Mouse (Mus musculus): ENCODE results near the gene Kif11. TPM values are rescaled to one million over a fixed set of nuclear protein-coding genes. Genes with fewer than 3 reads are reported as not detected.

Kif11 gene
- polyA plus RNA-seq, 1 experiment, result 8.9 TPM

- no peaks in the 10 kb centered on the region for H3K36me3 ChIP-seq (ENCODE audit: control insufficient read depth, insufficient read depth, low read length)
- no peaks in the 10 kb centered on the region for H3K4me1 ChIP-seq (ENCODE audit: control insufficient read depth, insufficient read depth, low read length)
- H3K27ac ChIP-seq (ENCODE audit: control insufficient read depth, insufficient read depth, low read depth, low read length), result no peak overlapping the region
- H3K27me3 ChIP-seq (ENCODE audit: control insufficient read depth, insufficient read depth, low read length), result no peaks in the 10 kb centered on the region
- H3K4me3 ChIP-seq (ENCODE audit: control insufficient read depth, low read depth, low read length), result no peak overlapping the region
- TF ChIP-seq CTCF (IDR thresholded peaks at IDR 0.05; ENCODE audit: control insufficient read depth, insufficient read depth, insufficient replicate concordance, low read depth, low read length) (no peak), POLR2A (IDR thresholded peaks at IDR 0.05; ENCODE audit: control insufficient read depth, low read depth, low read length) (no peak)
These were observed 13.7 kb upstream of the Kif11 start for GRCm38 (mm10) chr19:37362545-37362944.

GRCm38 (mm10) chr19:37363128-37363939 lies 12.9 kb upstream of the Kif11 start:
- TF ChIP-seq POLR2A (IDR thresholded peaks at IDR 0.05; ENCODE audit: control insufficient read depth, low read depth, low read length), result no peak
- no peak for TF ChIP-seq CTCF (IDR thresholded peaks at IDR 0.05; ENCODE audit: control insufficient read depth, insufficient read depth, insufficient replicate concordance, low read depth, low read length)
- Histone ChIP-seq H3K4me1 (ENCODE audit: control insufficient read depth, insufficient read depth, low read length) (no peaks in the 10 kb centered on the region), H3K27me3 (ENCODE audit: control insufficient read depth, insufficient read depth, low read length) (no peaks in the 10 kb centered on the region), H3K4me3 (ENCODE audit: control insufficient read depth, low read depth, low read length) (no peak overlapping the region), H3K36me3 (ENCODE audit: control insufficient read depth, insufficient read depth, low read length) (no peaks in the 10 kb centered on the region), H3K27ac (ENCODE audit: control insufficient read depth, insufficient read depth, low read depth, low read length) (no peak overlapping the region)

GRCm38 (mm10) chr19:37368990-37369389 lies 7.2 kb upstream of the Kif11 start:
- Histone ChIP-seq H3K4me1 (ENCODE audit: control insufficient read depth, insufficient read depth, low read length) (no peaks in the 10 kb centered on the region), H3K4me3 (ENCODE audit: control insufficient read depth, low read depth, low read length) (no peak overlapping the region), H3K27ac (ENCODE audit: control insufficient read depth, insufficient read depth, low read depth, low read length) (no peak overlapping the region), H3K36me3 (ENCODE audit: control insufficient read depth, insufficient read depth, low read length) (no peaks in the 10 kb centered on the region), H3K27me3 (ENCODE audit: control insufficient read depth, insufficient read depth, low read length) (no peaks in the 10 kb centered on the region)
- no peak for TF ChIP-seq CTCF (IDR thresholded peaks at IDR 0.05; ENCODE audit: control insufficient read depth, insufficient read depth, insufficient replicate concordance, low read depth, low read length)
- TF ChIP-seq POLR2A (IDR thresholded peaks at IDR 0.05; ENCODE audit: control insufficient read depth, low read depth, low read length), result no peak

GRCm38 (mm10) chr19:37369921-37370320 lies 6.3 kb upstream of the Kif11 start:
- Histone ChIP-seq H3K4me1 (ENCODE audit: control insufficient read depth, insufficient read depth, low read length) (no peaks in the 10 kb centered on the region), H3K27me3 (ENCODE audit: control insufficient read depth, insufficient read depth, low read length) (no peaks in the 10 kb centered on the region), H3K36me3 (ENCODE audit: control insufficient read depth, insufficient read depth, low read length) (no peaks in the 10 kb centered on the region), H3K27ac (ENCODE audit: control insufficient read depth, insufficient read depth, low read depth, low read length) (no peak overlapping the region), H3K4me3 (ENCODE audit: control insufficient read depth, low read depth, low read length) (no peak overlapping the region)
- TF ChIP-seq POLR2A (IDR thresholded peaks at IDR 0.05; ENCODE audit: control insufficient read depth, low read depth, low read length) (no peak), CTCF (IDR thresholded peaks at IDR 0.05; ENCODE audit: control insufficient read depth, insufficient read depth, insufficient replicate concordance, low read depth, low read length) (no peak)

GRCm38 (mm10) chr19:37370356-37370755 lies 5.8 kb upstream of the Kif11 start:
- H3K4me1 ChIP-seq (ENCODE audit: control insufficient read depth, insufficient read depth, low read length), result no peaks in the 10 kb centered on the region
- TF ChIP-seq POLR2A (IDR thresholded peaks at IDR 0.05; ENCODE audit: control insufficient read depth, low read depth, low read length) (no peak), CTCF (IDR thresholded peaks at IDR 0.05; ENCODE audit: control insufficient read depth, insufficient read depth, insufficient replicate concordance, low read depth, low read length) (no peak)

GRCm38 (mm10) chr19:37374941-37375754 lies 1.1 kb upstream of the Kif11 start:
- no peaks in the 10 kb centered on the region for H3K4me1 ChIP-seq (ENCODE audit: control insufficient read depth, insufficient read depth, low read length)
- H3K27ac ChIP-seq (ENCODE audit: control insufficient read depth, insufficient read depth, low read depth, low read length), result peak overlapping the region; percentile 85
- no peak for TF ChIP-seq CTCF (IDR thresholded peaks at IDR 0.05; ENCODE audit: control insufficient read depth, insufficient read depth, insufficient replicate concordance, low read depth, low read length)
- TF ChIP-seq POLR2A (IDR thresholded peaks at IDR 0.05; ENCODE audit: control insufficient read depth, low read depth, low read length), result no peak
- no peaks in the 10 kb centered on the region for H3K36me3 ChIP-seq (ENCODE audit: control insufficient read depth, insufficient read depth, low read length)
- peak overlapping the region; percentile 99 for H3K4me3 ChIP-seq (ENCODE audit: control insufficient read depth, low read depth, low read length)
- no peaks in the 10 kb centered on the region for H3K27me3 ChIP-seq (ENCODE audit: control insufficient read depth, insufficient read depth, low read length)

More at GRCm38 (mm10) chr19:37370356-37370755, 5.8 kb upstream of the Kif11 start:
- H3K27ac ChIP-seq (ENCODE audit: control insufficient read depth, insufficient read depth, low read depth, low read length), result no peak overlapping the region
- H3K27me3 ChIP-seq (ENCODE audit: control insufficient read depth, insufficient read depth, low read length), result no peaks in the 10 kb centered on the region
- no peak overlapping the region for H3K4me3 ChIP-seq (ENCODE audit: control insufficient read depth, low read depth, low read length)
- H3K36me3 ChIP-seq (ENCODE audit: control insufficient read depth, insufficient read depth, low read length), result no peaks in the 10 kb centered on the region

GRCm38 (mm10) chr19:37376841-37377240 lies 638 bp downstream of the Kif11 start:
- no peak for TF ChIP-seq CTCF (IDR thresholded peaks at IDR 0.05; ENCODE audit: control insufficient read depth, insufficient read depth, insufficient replicate concordance, low read depth, low read length)
- TF ChIP-seq POLR2A (IDR thresholded peaks at IDR 0.05; ENCODE audit: control insufficient read depth, low read depth, low read length), result no peak
- Histone ChIP-seq H3K27ac (ENCODE audit: control insufficient read depth, insufficient read depth, low read depth, low read length) (peak overlapping the region; percentile 93), H3K4me1 (ENCODE audit: control insufficient read depth, insufficient read depth, low read length) (no peaks in the 10 kb centered on the region), H3K4me3 (ENCODE audit: control insufficient read depth, low read depth, low read length) (peak overlapping the region; percentile 99), H3K36me3 (ENCODE audit: control insufficient read depth, insufficient read depth, low read length) (no peaks in the 10 kb centered on the region), H3K27me3 (ENCODE audit: control insufficient read depth, insufficient read depth, low read length) (no peaks in the 10 kb centered on the region)

Measured in testis, adult 2 months (tissue).